Mouse (Mus musculus) liver, embryonic 14.5 days (tissue): ENCODE results near the gene Gal3st4.

ENCODE experiments used
- CTCF ChIP-seq: IDR thresholded peaks from 2 replicates; pipeline ENCODE4 v1.5.1; 2016; ENCODE audit warnings: antibody characterized with exemption, low read depth, control low read depth
- EP300 ChIP-seq: IDR thresholded peaks from 2 replicates; pipeline ENCODE4 v1.6.1; 2016; ENCODE audit warnings: antibody characterized with exemption, low read depth

- no peak for TF ChIP-seq CTCF
- TF ChIP-seq EP300, result no peak
Measured at GRCm38 (mm10) chr5:138241511-138241910, 31.1 kb downstream of the Gal3st4 start.
